Comparison of ENCODE assay signal across 9 mouse cellular contexts in genomic region chr5:113119861-113120465, GRCm38 (mm10). TPM values are rescaled to one million over a fixed set of nuclear protein-coding genes. Genes with fewer than 3 reads are reported as not detected.
A peak's percentile ranks its signal among the peaks of the same experiment; 100 is the strongest.
DNase-seq lines count a peak whose midpoint lies in the region; ATAC-seq and TF ChIP-seq lines count a peak whose summit lies in the region.
"Had no signal": no experiment of that assay in that cellular context is flagged by ENCODE, and none has a peak within 500 bp of the region (broad histone marks: within the 10 kb centered on the region; RNA-seq: fewer than 3 reads in every experiment).

No protein-coding gene starts in this region.

- WGBS in heart, embryonic 16.5 days, result 46% methylated on average over 13 of the region's 13 CpGs
- WGBS in liver, postnatal 0 days (ENCODE audit: insufficient replicate concordance), result 23% methylated on average over 13 of the region's 13 CpGs

- DNase-seq in heart, postnatal 36 days, result no peak
- peak; percentile 92 for DNase-seq in brain, adult 2 months (ENCODE audit: low read depth, low spot score)
- DNase-seq in liver, postnatal 0 days, result no peak
- no peak for DNase-seq in urinary bladder, postnatal 4 days (ENCODE audit: low spot score in 2 of 2)
- DNase-seq in thymus, postnatal 14 days, result no peak
- DNase-seq in ovary, postnatal 14 days (ENCODE audit: low spot score), result no peak

- intact Hi-C loops in heart, postnatal 36 days (cut with DNase I), result no loop called here

- no peak overlapping the region for H3K4me3 ChIP-seq in heart, embryonic 16.5 days (ENCODE audit: low read length)
- 0 out of 2 replicates have a peak overlapping the region, but pooled peaks have one; percentile 7 for H3K4me3 ChIP-seq in liver, postnatal 0 days (ENCODE audit: low read depth, low read length)

- peaks cover 78% of the 10 kb centered on the region for H3K4me1 ChIP-seq in heart, embryonic 16.5 days (ENCODE audit: control insufficient read depth, insufficient read depth, low read length)
- H3K4me1 ChIP-seq in liver, postnatal 0 days (ENCODE audit: insufficient read depth), result peaks cover 45% of the 10 kb centered on the region

- H3K9ac ChIP-seq in heart, embryonic 16.5 days (ENCODE audit: low read length), result 0 out of 2 replicates have a peak overlapping the region, but pooled peaks have one; percentile 12
- peak overlapping the region; percentile 21; the same call in 1 of the 2 replicates for H3K9ac ChIP-seq in liver, postnatal 0 days (replicated peaks)

- no peaks in the 10 kb centered on the region for H3K27me3 ChIP-seq in heart, embryonic 16.5 days (ENCODE audit: control insufficient read depth, insufficient read depth, low read length)
- no peaks in the 10 kb centered on the region for H3K27me3 ChIP-seq in liver, postnatal 0 days (ENCODE audit: insufficient read depth, low read length)

- no peaks in the 10 kb centered on the region for H3K9me3 ChIP-seq in heart, embryonic 16.5 days (replicated peaks; ENCODE audit: control insufficient read depth, low read length)
- H3K9me3 ChIP-seq in liver, postnatal 0 days (ENCODE audit: low read length), result no peaks in the 10 kb centered on the region

- TF ChIP-seq CTCF in liver, postnatal 0 days (IDR thresholded peaks at IDR 0.05; ENCODE audit: low read depth), result no peak

- ATAC-seq in heart, embryonic 16.5 days (replicated peaks; ENCODE audit: extremely low read depth, insufficient read depth, low FRiP score), result no peak
- ATAC-seq in hematopoietic stem cell, adult 5-6 weeks (replicated peaks in 1 of 2; ENCODE audit: insufficient read depth in 1 of 2, low FRiP score in 2 of 2, low TSS enrichment in 1 of 2, low read depth in 1 of 2, poor library complexity in 2 of 2, severe bottlenecking in 2 of 2), result peak; percentile 39 to 44; a peak in 3 of 4 replicates
- no peak for ATAC-seq in liver, postnatal 0 days

- TF ChIP-seq EP300 in liver, postnatal 0 days (IDR thresholded peaks at IDR 0.05; ENCODE audit: low read depth), result no peak

- no peak overlapping the region for H3K4me2 ChIP-seq in heart, embryonic 16.5 days (ENCODE audit: low read depth, low read length)
- peak overlapping the region; percentile 57 for H3K4me2 ChIP-seq in liver, postnatal 0 days (ENCODE audit: low read depth, low read length)

- H3K36me3 ChIP-seq in heart, embryonic 16.5 days (ENCODE audit: control insufficient read depth, insufficient read depth), result no peaks in the 10 kb centered on the region; the same call in 1 of the 2 replicates
- no peaks in the 10 kb centered on the region for H3K36me3 ChIP-seq in liver, postnatal 0 days (replicated peaks; ENCODE audit: insufficient read depth, low read length)

- peak overlapping the region; percentile 21 for H3K27ac ChIP-seq in heart, embryonic 16.5 days (ENCODE audit: low read length)
- peak overlapping the region; percentile 30; the same call in 1 of the 2 replicates for H3K27ac ChIP-seq in liver, postnatal 0 days (ENCODE audit: low read depth)

RNA-seq across cellular contexts. Expression of gene Crybb3, which starts 38.6 kb away (rescaled TPM):
- polyA plus RNA-seq in heart, embryonic 16.5 days (2015; fragmentation: Nextera tagmentation; extraction: Ambion mirVana), result 0.91 and 1.1 TPM in 2 replicates
- 1 to 10 TPM in 1 of 2 experiments, under 1 TPM in 1; 0.28 to 1.8 TPM for total RNA-seq in heart, postnatal 36 days (2021)
- total RNA-seq in hematopoietic stem cell, adult 5-6 weeks (2017), result not detected in 2 replicates
- 0.15 TPM in 1 of 2 replicates, not detected in the other for polyA plus RNA-seq in liver, postnatal 0 days (2015; fragmentation: Nextera tagmentation; extraction: Ambion mirVana)

RNA-seq across cellular contexts. Expression of gene Crybb2, which starts 50.0 kb away (rescaled TPM):
- not detected in 2 replicates for polyA plus RNA-seq in heart, embryonic 16.5 days (2015; fragmentation: Nextera tagmentation; extraction: Ambion mirVana)
- not detected for total RNA-seq in heart, postnatal 36 days (2021)
- total RNA-seq in hematopoietic stem cell, adult 5-6 weeks (2017), result not detected in 2 replicates
- polyA plus RNA-seq in liver, postnatal 0 days (2015; fragmentation: Nextera tagmentation; extraction: Ambion mirVana), result not detected in 2 replicates
- total RNA-seq: heart, adult 8-10 months had no signal

Comparison
In these comparisons a context has a peak if more than half of its experiments do, and no peak if none do; other contexts are left out.
1. ATAC-seq: peak in hematopoietic stem cell, adult 5-6 weeks (2 of 2); none in heart, embryonic 16.5 days (single experiment) and liver, postnatal 0 days (single experiment).